Mouse (Mus musculus): Measurements from ENCODE around the gene Lrrn1.

Lrrn1 gene

DNA sequence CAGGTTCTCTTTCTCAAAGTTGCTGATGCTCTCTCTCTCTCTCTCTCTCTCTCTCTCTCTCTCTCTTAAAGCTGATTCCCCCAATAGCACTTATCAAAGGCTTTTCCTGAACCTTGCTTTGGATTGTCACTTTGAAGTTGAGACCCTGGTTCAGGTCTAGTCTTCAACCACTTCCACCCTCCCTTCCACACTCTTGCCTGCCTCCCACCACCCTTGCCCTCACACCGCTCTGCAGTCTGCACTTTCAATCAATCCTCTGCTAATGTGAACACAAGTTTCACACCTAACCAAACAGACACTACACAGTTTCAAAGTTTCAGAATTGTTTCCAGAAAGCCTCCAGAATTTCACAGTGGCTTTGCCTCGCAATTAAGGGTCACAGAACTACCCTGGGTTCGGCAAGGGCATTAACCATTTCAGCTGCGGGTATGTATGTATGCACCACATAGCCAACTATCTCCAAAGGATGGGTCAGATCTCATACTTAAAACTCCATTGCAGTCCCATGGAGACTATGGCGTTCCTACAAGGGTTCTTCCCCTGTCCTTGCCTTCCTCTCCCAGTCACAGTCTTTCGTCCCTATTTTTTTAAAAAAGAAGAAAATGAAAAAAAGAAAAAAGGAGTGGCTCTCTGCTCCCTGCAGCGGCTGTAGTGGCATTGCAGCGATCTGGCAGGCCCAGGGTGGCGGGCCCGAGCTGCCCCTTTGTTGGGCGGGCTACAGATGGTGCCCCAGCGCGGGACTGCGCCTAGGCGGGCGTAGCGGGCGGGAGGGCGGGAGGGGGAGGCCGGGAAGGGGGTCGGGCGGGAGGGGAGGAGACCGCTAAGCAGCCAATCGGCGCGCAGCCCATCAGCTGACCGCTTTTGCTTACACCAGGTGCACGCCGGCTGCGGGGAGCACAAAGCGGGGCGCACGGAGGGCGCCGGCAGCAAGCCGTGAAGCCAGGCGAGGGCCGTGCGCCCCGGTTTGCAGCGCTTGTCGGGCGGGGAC, at the start of gene Lrrn1:
Gene Lrrn1 (plus strand): TSS at position 892 of the 988 bp plus-strand sequence.
- peak; percentile 83 for DNase-seq

- DNase-seq: no peak
Observed at GRCm38 (mm10) chr6:107494491-107494890, 35.1 kb upstream of the Lrrn1 start.

GRCm38 (mm10) chr6:107495830-107496229, 33.7 kb upstream of the Lrrn1 start:
- DNase-seq: no peak

DNA sequence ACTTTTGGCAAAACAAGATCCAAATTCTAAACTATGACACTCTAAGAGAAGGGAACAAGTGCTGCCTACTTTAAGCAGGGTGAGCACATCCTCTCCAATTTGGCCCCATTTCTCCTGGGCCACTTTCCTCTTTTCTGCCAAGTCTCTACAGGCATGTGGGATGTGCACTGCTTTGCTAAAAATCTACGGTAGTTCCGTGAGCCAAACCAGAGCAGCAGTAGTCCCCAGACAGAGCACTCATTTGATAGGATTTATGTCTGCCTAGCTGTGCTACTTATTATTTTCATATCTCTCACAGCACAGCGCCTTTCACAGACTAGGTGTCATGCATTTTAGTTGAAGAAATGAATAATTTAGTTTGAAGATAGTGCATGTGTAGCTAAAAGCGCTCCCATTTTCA, 15.9 kb upstream of the Lrrn1 start:
- no peak for DNase-seq

- no peak for DNase-seq
Observed at GRCm38 (mm10) chr6:107523953-107524352, 5.6 kb upstream of the Lrrn1 start.

DNA sequence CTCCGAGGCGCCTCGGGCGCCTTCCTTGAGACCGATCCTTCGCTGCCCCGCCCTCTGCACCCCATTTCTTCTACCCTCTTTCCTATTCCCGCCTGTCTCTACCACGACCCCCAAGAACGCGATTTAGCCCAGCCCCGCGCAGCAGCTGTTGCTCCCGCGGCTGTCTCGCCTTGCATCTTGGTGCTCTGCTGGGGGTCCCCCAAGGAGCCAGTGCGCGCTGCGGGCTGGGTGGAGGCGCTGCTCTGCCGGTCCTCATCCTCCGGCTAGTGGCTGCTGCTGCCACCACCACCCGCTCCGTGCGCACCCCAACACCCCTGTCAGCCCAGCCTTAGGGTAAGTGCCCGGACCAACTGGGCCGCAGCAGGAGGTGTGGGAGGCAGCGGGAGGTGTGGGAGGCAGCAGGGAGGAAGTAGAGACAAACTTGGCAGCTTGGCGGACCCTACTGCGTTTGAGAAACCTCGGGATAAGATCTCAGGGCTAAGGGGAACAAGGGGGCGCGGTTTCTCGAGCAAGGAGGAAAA, 403 bp downstream of the Lrrn1 start:
- peak; percentile 69 for DNase-seq

DNA sequence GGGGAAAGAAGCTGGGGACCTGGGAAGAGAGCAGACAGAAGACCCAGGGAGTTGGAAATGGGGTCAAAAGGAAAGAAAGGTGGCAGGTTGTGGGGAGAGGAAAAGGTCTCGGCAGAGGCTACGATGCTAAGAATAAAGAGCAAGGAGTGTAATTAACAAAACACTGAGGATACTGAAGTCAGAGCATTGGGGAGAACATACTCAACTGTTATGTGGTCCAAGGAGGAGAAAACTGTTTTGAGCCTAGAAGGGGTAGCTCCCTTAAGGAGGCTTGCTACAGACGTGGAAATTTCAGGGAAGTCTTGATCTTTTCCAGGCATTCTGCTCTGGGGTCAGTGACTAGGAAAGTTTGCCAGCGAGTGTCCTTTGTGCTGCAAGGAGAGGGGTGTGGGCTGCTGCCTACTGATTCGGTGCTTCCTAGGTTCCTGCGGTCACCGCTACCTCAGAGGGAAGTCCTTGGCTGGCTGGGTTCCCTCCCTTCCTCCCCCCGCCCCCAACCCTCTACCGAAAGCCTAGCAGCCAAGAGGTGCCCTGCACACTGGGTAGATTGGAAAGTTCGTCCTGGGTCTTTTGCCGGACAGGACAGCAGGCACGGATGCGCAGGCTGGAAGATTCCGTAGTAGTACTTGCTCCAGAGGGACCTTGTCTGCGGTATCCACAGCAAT, 1.2 kb downstream of the Lrrn1 start:
- DNase-seq: peak; percentile 39

- DNase-seq: no peak
Observed at GRCm38 (mm10) chr6:107531526-107532080, 2.0 kb downstream of the Lrrn1 start.

- no peak for DNase-seq
Observed at GRCm38 (mm10) chr6:107534533-107534932, 5.0 kb downstream of the Lrrn1 start.

- no peak for DNase-seq
Observed at GRCm38 (mm10) chr6:107536631-107537030, 7.1 kb downstream of the Lrrn1 start.

DNA sequence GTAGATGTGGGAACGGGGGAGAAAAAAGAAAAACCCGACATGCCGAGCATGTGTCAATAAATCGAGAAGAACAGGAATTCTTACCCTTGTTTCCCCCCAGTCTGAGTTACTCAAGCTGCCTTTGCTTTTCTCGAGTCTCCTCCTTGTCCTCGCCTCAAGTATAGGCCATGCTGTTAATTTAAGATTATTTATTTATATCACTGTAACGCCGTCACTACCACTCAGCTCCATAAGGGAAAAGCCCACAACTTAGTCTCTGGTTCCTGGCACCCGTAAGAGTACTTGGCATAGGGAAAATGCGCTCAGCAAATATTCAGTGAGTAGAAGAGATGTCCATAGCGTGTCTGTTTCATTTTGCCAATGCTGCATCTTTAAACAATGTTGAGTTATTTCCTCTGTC, 11.7 kb downstream of the Lrrn1 start:
- no peak for DNase-seq

DNA sequence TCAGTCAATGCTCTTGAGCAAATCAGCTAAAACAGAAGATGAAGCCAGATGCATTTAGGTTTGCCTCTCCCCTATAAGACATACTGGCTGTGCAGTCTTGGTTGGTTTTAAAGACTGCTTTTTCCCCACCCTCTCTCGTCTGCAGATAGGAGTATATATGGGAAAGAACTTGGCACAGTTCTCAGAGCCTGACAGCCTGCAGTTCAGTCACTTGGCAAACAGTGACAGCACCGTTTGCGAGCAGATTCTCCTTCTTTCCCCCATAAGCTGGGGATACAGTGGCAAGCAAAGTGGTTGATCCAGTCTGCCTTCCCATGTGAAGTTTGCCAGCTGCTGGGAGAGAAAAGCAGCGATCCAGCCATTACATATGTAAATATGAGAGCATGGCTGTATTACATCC, 12.3 kb downstream of the Lrrn1 start:
- DNase-seq: peak; percentile 32

DNA sequence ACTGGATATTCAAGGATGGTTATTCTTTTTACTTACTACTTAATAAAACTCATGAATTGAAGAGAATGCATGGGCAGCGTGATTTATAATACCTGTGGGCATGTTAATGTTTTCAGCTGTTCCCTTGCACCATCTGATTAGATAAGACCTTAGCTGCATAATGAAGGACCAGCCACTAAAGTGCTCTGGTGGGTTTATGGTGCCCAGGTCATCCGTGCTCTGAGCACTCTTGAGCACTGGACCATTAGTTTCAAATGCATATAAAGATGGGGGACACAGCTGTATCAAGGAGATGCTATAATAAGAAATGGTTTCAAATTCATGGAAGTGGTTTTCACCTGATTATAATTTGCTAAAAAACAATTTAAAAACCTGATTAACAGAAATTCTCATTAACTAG, 16.7 kb downstream of the Lrrn1 start:
- no peak for DNase-seq

DNA sequence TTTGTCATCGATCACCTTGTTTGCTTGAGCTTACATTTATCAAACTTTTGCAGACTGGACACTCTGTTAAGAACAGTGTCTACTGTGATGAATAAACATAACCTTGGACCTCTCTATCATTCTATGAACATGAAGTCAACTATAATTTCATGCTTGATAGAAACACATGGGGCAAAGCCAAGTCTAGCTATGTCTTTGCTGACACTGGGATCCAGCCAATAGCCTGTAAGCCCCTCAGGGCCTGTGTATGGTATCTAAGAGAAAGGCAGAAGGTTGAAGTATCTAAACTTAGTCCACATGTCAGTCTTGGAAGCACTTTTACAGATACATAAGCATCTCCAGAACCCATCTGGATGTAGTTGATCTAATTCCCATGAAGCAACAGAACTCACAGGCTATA, 22.9 kb downstream of the Lrrn1 start:
- no peak for DNase-seq

- no peak for DNase-seq
Observed at GRCm38 (mm10) chr6:107555364-107555763, 25.8 kb downstream of the Lrrn1 start.

DNA sequence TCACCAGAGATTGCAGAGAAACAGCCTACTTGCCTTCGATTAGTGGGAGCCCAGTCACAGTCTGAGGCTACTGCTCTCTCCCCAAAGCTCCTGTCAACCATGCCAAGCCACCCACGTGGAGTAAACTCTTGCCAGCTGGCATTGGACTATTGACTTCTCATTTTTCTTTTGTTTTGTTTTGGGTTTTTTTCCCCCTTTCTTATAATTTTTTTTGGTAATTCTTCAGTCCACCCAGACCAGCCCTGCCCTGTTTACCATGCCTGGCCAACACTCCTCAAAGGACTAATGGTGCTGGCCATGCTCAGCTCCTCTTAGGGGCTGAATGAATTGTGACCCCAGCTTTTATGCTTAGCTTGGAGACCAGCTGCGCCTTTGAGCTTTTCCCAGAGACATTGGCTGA, 27.4 kb downstream of the Lrrn1 start:
- peak; percentile 70 for DNase-seq

- DNase-seq: no peak
Observed at GRCm38 (mm10) chr6:107557806-107558205, 28.2 kb downstream of the Lrrn1 start.

DNA sequence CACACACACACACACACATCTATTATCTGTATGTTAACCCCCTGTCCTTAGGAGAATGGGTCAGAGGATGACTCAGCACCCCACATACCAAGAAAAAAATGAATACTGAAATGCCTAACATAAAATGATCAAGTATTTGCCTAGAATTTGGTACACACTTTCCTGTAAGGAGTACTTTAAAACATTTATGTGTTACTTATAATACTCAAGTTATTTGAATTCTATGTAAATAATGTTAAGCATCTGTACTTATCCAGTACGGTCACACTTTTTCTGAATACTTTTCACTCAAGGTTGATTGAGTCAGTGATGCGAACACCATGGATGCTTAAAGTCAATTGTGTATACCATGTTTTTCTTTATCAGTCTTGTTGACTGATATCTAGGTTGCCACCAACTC, 32.7 kb downstream of the Lrrn1 start:
- no peak for DNase-seq

DNA sequence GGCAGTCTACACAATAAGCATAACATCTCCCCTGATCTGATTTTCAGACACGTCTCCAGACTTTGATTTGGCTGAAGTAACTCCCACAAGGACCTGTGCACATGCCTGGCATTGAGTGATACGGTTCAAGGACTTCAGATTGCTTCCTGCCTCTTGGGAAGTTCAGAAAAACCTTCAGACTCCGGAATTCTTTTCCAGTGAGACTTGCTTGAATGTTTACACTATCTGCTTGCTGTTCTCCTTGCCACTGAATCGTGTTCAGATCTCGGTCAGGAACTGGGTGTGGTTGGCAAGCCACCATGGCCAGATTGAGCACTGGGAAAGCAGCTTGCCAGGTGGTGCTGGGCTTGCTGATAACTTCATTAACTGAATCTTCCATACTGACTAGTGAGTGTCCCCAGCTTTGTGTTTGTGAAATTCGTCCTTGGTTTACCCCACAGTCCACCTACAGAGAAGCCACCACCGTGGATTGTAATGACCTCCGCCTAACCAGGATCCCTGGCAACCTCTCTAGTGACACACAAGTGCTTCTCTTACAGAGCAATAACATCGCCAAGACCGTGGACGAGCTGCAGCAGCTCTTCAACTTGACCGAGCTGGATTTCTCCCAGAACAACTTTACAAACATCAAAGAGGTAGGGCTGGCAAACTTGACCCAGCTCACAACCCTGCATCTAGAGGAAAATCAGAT, 37.5 kb downstream of the Lrrn1 start:
- DNase-seq: peak; percentile 77

- DNase-seq: no peak
Observed at GRCm38 (mm10) chr6:107574561-107574960, 45.0 kb downstream of the Lrrn1 start.

GRCm38 (mm10) chr6:107575405-107575804, 45.8 kb downstream of the Lrrn1 start:
- no peak for DNase-seq

DNA sequence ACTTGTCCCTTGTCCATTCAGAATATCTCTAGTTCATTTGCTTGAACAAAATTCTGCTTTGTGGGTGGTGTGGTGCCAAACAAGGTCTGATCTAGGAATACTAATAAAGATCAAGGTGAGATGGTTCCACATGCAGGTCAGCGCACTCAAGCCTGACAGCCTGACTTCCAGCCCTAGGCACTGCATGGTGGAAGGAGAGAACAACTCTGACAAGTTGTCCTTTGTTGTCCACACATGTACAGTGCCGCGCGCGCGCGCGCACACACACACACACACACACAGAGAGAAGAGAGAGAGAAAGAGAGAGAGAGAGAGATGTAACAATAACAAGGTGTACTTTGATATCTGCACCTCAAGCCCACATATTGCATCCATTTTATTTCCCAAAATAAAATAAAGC, 47.7 kb downstream of the Lrrn1 start:
- no peak for DNase-seq

Data from cerebellum, adult 8-10 months (tissue).